Mouse (Mus musculus) NIH3T3 (cell line): ENCODE data around the gene Gm8909.
A peak's percentile ranks its signal among the peaks of the same experiment; 100 is the strongest.
"Not testable (repeated sequence)": the region's sequence is repeated elsewhere in the genome, so short reads cannot be mapped to it uniquely, and the experiment has no call there.

Source experiments
- DNase-seq: peaks from one replicate; pipeline ENCODE4 v3.0.0-alpha.2; 2012; ENCODE audit warnings: low read depth

Gene Gm8909

GRCm38 (mm10) chr17:36168039-36168652 is at the start of gene Gm8909:
Gene Gm8909, minus strand, starts transcription at chr17:36168537.
- no peak for DNase-seq

GRCm38 (mm10) chr17:36215586-36215985 is 47.2 kb upstream of the Gm8909 start:
- peak; percentile 1 for DNase-seq

DNA sequence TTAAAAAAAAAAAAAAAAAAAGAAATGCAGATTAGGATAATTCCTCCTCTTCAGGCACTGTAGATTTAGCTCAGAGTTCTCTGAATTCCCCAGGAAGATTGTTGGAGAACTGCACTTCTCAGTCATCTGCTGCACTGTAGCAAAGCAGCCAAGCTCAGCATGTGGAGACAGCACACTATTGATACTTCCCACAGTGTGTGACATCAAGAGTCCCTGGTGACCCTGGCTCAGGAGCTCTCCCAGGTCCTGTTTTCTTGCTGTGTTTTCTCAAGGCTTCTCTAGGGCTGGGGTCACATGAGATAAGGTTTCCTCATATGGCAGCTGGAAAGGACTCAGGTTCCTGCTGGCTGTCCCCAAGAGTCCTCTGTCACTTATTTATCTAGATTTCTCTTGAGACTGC is 38.5 kb upstream of the Gm8909 start:
- DNase-seq, result peak; percentile 0

DNA sequence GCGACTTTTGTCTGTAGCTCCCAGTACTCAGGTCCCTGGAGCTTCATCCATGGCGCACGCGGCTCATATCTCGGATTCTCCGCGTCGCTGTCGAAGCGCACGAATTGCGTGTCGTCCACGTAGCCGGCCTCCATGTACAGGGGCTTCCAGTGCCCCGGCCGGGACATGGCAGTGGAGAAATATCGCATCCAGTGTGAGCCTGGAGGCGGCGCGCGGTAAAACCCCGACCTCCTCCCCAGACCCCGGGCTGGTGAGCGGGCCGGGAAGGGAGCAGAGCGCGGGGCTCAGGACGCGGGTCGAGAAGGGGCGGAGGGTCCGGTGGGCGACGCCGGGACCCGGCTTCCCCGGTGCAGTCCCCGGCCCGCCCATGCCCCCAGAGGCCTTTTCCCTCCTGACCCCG is 37.5 kb upstream of the Gm8909 start:
- DNase-seq, result peak; percentile 1

- DNase-seq, result peak; percentile 1
Measured at GRCm38 (mm10) chr17:36205456-36205855, 37.1 kb upstream of the Gm8909 start.

DNA sequence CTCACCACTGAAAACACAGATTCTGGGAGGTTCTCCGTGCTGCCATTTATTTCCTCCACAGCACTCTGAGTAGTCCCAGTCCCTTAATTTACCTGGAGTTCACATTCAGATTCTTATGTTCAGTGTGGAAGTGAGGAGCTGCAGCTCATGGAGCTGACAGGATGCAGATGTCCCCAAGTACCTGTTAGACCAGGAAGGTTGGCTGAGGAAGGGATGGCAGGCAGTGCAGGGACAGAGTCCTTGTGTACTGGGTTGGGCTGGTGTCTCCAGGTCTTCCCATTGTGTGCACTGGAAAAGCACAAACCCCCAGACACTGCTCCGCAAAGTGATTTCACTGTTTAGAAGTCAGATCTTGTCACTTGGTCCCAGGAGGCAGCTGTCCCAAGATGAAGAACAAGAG is 33.5 kb upstream of the Gm8909 start:
- no peak for DNase-seq

DNA sequence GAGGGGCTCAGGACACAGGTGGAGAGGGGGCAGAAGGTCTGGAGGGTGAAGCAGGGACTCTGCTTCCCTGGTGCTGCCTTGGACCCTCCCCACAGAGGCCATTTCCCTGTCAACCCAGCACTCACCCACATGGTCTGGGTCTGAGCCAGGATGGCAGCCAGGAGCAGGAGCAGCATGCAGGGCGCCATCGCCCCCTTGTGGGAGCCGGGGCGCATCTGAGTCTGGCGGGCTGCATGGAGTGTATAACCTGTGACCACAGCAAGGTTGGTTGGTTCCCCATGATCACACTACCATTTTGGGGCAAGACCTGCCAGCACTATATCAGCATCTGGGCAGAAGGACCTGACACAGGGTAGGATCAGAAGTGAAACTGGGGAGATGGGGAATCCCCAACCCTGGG is 30.0 kb upstream of the Gm8909 start:
- peak; percentile 47 for DNase-seq

DNA sequence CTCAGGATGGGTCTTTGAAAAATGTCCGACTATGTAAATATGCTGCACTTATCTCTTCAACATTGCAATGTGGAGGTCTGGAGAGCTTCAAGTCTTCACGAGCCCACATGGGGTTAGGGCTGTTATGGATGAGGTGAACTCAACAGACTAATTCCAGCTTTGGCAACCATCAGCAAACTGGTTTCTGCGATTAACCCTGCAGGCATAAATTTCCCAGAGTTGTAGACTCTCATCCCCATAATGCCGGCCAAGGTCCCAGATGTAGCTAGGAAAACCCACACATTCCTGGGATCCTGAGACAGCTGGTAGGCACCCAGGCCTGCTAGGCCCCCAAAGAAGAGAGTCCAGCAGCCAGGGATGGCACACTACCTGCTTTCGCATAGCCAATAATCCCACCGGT is 26.1 kb upstream of the Gm8909 start:
- DNase-seq, result peak; percentile 0

GRCm38 (mm10) chr17:36193546-36194141 is 25.3 kb upstream of the Gm8909 start:
- DNase-seq, result peak; percentile 82

- DNase-seq, result no peak
Measured at GRCm38 (mm10) chr17:36192371-36192770, 24.0 kb upstream of the Gm8909 start.

DNA sequence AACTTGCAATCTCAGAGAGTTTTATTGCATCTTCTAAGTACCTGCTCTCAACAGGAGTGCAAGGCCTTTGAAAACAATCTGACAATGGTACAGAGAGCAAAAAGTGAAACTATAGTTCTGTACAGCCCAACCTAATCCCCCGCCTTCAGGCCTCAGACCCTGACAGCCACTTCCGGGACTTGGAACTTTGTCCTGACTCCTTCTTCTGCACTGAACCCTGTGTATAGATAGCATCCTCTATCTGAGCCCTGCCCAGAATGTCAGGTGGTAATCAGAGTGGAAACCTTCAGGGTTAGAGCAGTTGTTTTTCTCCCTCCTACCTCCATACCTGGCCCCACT is 21.8 kb upstream of the Gm8909 start, which contains the start of gene H2-T3:
Gene H2-T3, minus strand, starts transcription at position 119 of the 339 bp plus-strand sequence.
- no peak for DNase-seq

DNA sequence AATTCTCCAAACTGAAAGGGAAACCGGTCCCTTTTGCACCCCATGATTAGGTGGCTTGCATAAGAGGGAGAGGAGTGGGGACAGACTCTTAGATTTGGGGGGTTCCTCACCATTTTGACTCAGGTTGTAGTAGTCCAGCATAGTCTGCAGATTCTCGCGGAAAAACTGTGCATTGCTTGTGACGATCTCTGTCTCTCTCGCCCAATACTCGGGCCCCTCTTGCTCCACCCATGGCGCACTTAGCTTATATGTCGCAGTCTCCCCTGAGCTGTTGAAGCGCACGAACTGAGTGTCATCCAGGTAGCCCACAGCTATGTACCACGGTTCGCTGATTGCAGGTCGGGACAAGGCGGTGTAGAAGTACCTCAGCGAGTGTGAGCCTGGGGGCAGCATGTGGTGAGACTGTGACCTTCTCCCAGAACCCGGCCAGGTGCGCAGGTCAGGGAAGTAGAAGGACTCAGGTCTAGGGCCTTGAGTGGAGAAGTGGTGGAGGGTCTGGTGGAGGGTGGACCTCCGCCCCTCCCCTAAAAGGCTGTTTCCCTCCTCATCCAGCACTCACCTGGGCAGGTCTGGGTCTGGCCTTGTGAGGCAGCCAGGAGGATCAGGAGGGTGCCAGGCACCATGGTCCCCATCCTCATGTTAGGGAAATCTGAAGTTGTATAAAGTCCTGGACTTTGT is 21.3 kb upstream of the Gm8909 start:
- no peak for DNase-seq

- no peak for DNase-seq
Measured at GRCm38 (mm10) chr17:36187540-36187939, 19.2 kb upstream of the Gm8909 start.

DNA sequence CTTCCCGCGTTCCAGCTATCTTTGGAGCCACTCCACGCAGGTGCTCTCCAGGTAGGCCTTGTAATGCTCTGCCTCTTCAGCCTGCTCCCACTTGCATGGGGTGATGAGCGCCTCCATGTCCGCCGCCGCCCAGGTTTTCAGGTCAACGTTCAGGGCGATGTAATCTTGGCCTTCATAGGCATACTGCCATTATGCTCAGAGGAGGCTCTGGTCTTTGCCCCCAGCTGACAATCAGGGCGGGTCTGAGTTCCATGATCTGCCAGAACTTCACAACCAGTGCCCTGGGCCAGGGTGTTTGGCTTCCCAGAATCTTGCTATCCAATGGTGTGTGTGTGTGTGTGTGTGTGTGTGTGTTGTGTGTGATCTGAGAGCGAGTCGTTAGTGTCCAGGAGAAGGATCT is 13.9 kb upstream of the Gm8909 start:
- DNase-seq, result no peak

DNA sequence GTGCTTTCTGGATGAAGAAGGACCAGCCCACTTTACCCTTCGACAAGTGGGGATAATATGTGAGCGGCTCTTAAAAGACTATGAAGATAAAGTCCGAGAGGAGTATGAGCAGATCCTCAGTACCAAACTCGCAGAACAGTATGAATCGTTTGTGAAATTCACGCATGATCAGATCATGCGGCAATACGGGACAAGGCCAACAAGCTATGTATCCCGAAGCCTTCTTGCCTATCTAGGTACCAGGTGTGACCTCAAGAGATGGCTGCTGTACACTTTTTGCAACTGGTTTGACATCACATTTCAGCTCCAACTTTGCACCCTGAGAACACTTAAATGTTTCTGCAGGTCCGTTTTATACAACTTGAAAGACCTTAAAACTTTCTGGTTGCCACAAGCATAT is 11.1 kb upstream of the Gm8909 start:
- not testable (repeated sequence) for DNase-seq

- not testable (repeated sequence) for DNase-seq
Measured at GRCm38 (mm10) chr17:36178938-36179337, 10.6 kb upstream of the Gm8909 start.

GRCm38 (mm10) chr17:36176132-36176531 is 7.8 kb upstream of the Gm8909 start:
- DNase-seq, result not testable (repeated sequence)

DNA sequence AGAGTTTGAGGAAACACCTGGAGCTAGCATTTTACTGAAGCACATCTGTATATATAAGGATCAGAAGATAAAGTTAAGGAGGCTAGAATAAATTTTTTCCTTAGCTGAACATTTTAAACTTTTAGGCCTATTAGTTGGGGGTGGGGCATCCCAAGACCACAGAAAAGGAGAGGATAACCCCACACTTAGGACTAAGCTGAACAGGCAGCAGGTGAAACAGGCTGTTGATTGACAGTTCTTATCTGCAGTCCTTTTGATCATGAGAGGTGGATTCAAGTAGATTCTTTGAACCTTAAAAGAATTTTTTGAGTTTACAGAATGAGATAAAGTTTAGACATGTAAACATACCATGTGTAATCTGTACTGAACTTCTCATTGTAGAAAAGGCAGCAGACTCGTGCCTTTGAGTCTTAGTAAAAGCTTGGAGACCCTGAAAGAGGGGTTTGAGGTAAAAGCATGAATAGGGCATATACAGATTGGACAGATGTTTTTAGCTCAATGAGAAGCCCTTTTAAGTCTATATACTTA is 2.0 kb upstream of the Gm8909 start:
- DNase-seq, result no peak

- DNase-seq, result no peak
Measured at GRCm38 (mm10) chr17:36169753-36170152, 1.4 kb upstream of the Gm8909 start.

DNA sequence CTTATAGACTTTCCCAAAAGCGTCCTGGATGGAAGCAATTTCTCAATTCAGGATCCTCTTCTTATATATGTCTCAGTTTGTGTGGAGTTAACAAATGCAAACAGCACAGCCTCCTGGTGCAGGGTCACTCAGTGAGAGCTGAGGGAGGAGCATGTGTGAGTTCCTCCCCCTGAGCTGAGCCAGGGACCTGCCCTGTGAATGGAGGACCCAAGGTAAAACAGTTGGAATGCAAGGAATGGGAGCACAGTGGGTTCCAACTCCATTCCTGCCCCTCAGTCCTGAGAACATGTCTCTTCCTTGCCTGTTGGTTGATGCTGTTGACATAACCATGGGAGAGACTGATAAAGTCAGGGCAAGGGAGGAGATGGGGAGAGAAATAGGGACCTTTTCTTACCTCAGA is 757 bp upstream of the Gm8909 start:
- DNase-seq, result not testable (repeated sequence)

- no peak for DNase-seq
Measured at GRCm38 (mm10) chr17:36167306-36168038, 865 bp downstream of the Gm8909 start.

DNA sequence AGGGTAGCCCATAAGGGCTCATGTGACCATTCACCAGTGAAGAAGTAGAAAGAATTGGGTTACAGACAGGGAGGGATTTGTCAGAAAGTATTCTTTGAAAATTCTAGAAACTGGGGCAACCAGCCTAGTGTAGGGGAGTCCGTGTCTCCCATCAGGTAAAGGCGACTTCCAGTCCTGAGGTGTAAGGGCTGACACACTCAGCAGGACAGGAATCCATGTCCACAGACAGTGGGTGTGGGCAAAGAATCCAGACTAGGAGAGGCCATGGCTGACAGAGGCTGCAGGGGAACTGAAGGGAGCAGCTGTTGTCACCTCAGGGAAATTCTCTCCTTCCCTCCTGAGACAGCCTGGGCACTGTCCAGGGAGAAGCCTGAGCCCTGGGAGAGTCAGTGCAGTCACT is 1.4 kb downstream of the Gm8909 start:
- not testable (repeated sequence) for DNase-seq
